Mouse (Mus musculus) cerebellum, adult 9-11 months (tissue): ENCODE data around the gene Adam22.
"Not testable (repeated sequence)": the region's sequence is repeated elsewhere in the genome, so short reads cannot be mapped to it uniquely, and the experiment has no call there.

Source experiments
- DNase-seq: peaks from one replicate; pipeline ENCODE4 v3.0.0; 2022

The Adam22 gene

DNA sequence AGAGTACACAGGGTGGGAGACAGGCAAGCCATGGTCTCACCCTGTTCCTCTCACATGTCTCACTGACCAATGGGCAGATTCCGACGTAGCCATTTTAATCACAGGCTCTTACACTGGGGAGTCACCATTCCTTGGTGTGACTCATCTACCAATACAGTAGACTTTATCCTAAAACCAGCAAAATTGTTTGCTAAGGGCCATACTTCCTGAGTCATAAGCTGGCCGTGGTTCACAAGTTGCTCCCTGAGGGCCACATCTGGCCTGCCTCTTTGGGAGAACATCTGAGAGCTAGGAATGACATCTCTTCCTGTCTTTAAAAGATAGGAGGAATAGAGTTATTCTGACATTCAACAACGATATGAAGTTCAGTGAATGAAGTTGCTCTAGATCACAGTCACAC is 314.1 kb downstream of the Adam22 start:
- no peak for DNase-seq

- no peak for DNase-seq
Observed at GRCm38 (mm10) chr5:8045855-8046254, 322.1 kb downstream of the Adam22 start, which contains the start of gene Sri. Gene Sri, plus strand, starts transcription at chr5:8046078.

- DNase-seq = not testable (repeated sequence)
Observed at GRCm38 (mm10) chr5:8034596-8034995, 333.4 kb downstream of the Adam22 start.
